Mouse (Mus musculus) heart, postnatal 0 days (tissue): ENCODE measurements around the gene Hivep1. TPM values are rescaled to one million over a fixed set of nuclear protein-coding genes. Genes with fewer than 3 reads are reported as not detected.

Experiments
- ATAC-seq: fragments of 200-750 bp; cut with Nextera tagmentation; 2 replicates; pipeline ENCODE4 v1.8.0; 2017; ENCODE audit warnings: low read depth, moderate number of reproducible peaks, moderate library complexity; ENCODE audit not compliant: insufficient read depth
- DNase-seq: peaks from one replicate; pipeline ENCODE4 v3.0.0-alpha.2; 2016; ENCODE audit warnings: low spot score
- H3K27ac ChIP-seq: fragments of 300-500 bp; sonication (generic); 2 replicates; pipeline ENCODE4 v1.5.1; 2014; ENCODE audit warnings: low read depth, mild to moderate bottlenecking
- H3K27me3 ChIP-seq: fragments of 300-500 bp; sonication (generic); 2 replicates; pipeline ENCODE4 v1.6.1; 2014; ENCODE audit warnings: low read length, mixed read lengths; ENCODE audit not compliant: control insufficient read depth, insufficient read depth
- H3K36me3 ChIP-seq: fragments of 300-500 bp; sonication (generic); replicated peaks from 2 replicates; pipeline ENCODE4 v1.6.1; 2014; ENCODE audit warnings: low read length, mixed read lengths; ENCODE audit not compliant: control insufficient read depth, insufficient read depth
- H3K4me1 ChIP-seq: fragments of 300-500 bp; sonication (generic); 2 replicates; pipeline ENCODE4 v1.6.1; 2014; ENCODE audit warnings: antibody characterized with exemption; ENCODE audit not compliant: control insufficient read depth, insufficient read depth
- H3K4me2 ChIP-seq: fragments of 300-500 bp; sonication (generic); 2 replicates; pipeline ENCODE4 v1.6.1; 2014; ENCODE audit warnings: low read depth, mild to moderate bottlenecking, low read length, moderate library complexity
- H3K4me3 ChIP-seq: fragments of 300-500 bp; sonication (generic); 2 replicates; pipeline ENCODE4 v1.5.1; 2014; ENCODE audit warnings: low read depth, low read length
- H3K9ac ChIP-seq: fragments of 300-500 bp; sonication (generic); replicated peaks from 2 replicates; pipeline ENCODE4 v1.6.1; 2014; ENCODE audit warnings: low read depth, low read length, mixed read lengths
- H3K9me3 ChIP-seq: fragments of 300-500 bp; sonication (generic); replicated peaks from 2 replicates; pipeline ENCODE4 v1.6.1; 2016; ENCODE audit warnings: low read length; ENCODE audit not compliant: control insufficient read depth
- CTCF ChIP-seq: IDR thresholded peaks from 2 replicates; pipeline ENCODE4 v1.5.1; 2016; ENCODE audit warnings: antibody characterized with exemption, control low read depth, low read depth
- EP300 ChIP-seq: IDR thresholded peaks from 2 replicates; pipeline ENCODE4 v1.6.1; 2016; ENCODE audit warnings: antibody characterized with exemption, low read depth
- WGBS: fragments of 180-500 bp; shearing (Covaris S2); extraction: QIAGEN DNeasy Blood & Tissue Kit; methylation state at CpG from one replicate; pipeline ENCODE4 v1.1.7; 2014; 5-methylcytosine and 5-hydroxymethylcytosine counted together
- polyA plus RNA-seq: library from polyadenylated mRNA; unstranded; fragments of >200 nt; fragmentation: Nextera tagmentation; extraction: Ambion mirVana; gene quantifications from 2 replicates; pipeline ENCODE4 v1.2.1, GENCODE M21; 2015
- total RNA-seq: library from RNA; depleted of rRNA; stranded (reverse); fragments of >200 nt; gene quantifications from 2 replicates; pipeline ENCODE4 v1.2.3, GENCODE M21; 2014; ENCODE audit warnings: low replicate concordance

Hivep1 gene
- total and polyA plus RNA-seq, 2 experiments from 2014 or later = 3.7 to 33.5 TPM

DNA sequence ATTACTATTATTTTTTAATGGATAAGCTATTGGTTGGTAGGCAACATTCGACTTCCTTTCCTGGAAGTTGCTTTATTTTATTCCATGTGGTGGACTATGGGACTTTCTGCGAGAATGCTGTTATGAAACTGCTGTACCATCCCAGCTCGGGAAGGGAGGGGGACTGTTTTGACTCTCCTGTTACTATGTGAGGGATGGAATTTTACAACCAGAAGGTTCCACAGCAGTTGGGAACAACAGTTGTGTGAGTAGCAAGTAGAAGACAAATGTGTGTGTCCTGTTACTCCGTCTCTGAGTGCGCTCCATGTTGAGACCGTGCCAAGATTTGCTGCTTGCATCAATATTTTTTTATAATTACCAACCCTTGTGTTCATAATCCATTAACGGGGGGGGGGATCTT is 8.4 kb upstream of the Hivep1 start:
- ATAC-seq (no peak), DNase-seq (no peak)
- Histone ChIP-seq H3K4me2 (no peak overlapping the region), H3K9ac (no peak overlapping the region), H3K27ac (no peak overlapping the region), H3K4me1 (no peaks in the 10 kb centered on the region), H3K9me3 (no peaks in the 10 kb centered on the region), H3K27me3 (no peaks in the 10 kb centered on the region), H3K36me3 (no peaks in the 10 kb centered on the region), H3K4me3 (no peak overlapping the region)
- 84% methylated on average over 7 of the region's 7 CpGs for WGBS
- TF ChIP-seq EP300 (no peak), CTCF (no peak)

DNA sequence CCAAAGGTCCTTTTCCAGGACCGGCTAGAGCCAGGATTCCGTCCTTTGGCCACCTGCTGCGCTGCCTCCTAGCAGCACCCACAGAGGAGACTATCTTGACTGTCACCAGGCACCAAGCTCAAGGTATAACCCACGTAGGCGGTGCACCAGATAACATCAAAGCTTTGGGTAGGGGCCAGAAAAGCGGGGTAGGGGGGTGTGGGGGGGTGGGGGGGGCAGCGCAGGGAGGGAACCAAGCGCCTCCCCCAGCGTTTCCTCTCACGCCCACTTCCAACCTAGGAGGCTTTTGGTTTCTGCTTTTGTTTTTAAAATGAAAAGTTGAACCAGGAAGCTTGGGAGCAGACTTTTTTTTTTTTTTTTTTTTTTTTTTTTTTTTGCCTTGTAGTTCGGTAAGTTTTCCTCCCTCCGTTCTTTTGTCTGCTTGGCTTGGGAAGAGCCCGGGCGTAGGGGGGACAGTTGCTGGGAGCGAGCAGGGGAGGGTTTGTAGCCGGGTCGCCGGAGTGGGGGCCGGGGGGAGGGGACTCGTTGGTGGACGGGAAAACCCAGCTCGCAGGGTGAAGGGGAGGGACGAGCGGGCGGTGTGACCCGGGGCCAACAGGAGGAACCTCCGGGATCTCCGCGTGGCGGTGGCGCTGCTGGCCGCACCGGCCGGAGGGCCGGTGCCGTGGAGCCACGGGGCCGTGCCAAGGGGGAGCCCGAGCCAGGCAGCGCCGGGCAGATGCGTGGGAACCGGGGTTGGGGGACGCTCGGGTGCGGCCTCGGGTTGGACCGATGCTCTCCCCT is 2.6 kb upstream of the Hivep1 start:
- Histone ChIP-seq H3K36me3 (no peaks in the 10 kb centered on the region), H3K4me3 (peak overlapping the region; percentile 93), H3K27me3 (no peaks in the 10 kb centered on the region), H3K4me2 (peak overlapping the region; percentile 79), H3K4me1 (peaks cover 14% of the 10 kb centered on the region; the same call in 1 of the 2 replicates), H3K27ac (peak overlapping the region; percentile 86), H3K9me3 (no peaks in the 10 kb centered on the region), H3K9ac (peak overlapping the region; percentile 85)
- TF ChIP-seq EP300 (0 out of 2 replicates have a peak, but pooled peaks have one; percentile 24), CTCF (no peak)
- WGBS = under 1% methylated on average over 48 of the region's 48 CpGs
- DNase-seq (peak; percentile 72), ATAC-seq (peak; percentile 10)

DNA sequence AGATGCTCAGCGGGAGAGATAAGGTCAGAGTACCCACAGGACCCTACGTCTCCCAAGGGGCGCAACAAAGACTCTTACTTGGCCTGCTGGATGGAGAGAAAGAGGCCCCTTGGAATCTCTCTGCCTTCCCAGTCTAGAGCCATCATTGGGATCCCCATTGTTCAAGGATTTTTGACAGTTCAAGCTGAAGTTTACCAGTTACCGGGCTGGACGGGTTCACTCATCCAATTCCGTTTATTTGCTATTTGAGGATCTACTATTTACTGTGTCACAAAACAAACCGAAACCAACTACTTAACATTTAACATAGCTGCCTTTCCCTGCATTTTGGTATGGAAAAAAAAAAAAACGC is 2.1 kb upstream of the Hivep1 start:
- Histone ChIP-seq H3K4me1 (peaks cover 17% of the 10 kb centered on the region; the same call in 1 of the 2 replicates), H3K9ac (peak overlapping the region; percentile 85), H3K4me2 (peak overlapping the region; percentile 79), H3K27ac (peak overlapping the region; percentile 86), H3K27me3 (no peaks in the 10 kb centered on the region), H3K4me3 (peak overlapping the region; percentile 93), H3K36me3 (no peaks in the 10 kb centered on the region), H3K9me3 (no peaks in the 10 kb centered on the region)
- ATAC-seq (no peak), DNase-seq (no peak)
- TF ChIP-seq EP300 = no peak
- TF ChIP-seq CTCF = no peak
- WGBS = under 1% methylated on average over 8 of the region's 8 CpGs

DNA sequence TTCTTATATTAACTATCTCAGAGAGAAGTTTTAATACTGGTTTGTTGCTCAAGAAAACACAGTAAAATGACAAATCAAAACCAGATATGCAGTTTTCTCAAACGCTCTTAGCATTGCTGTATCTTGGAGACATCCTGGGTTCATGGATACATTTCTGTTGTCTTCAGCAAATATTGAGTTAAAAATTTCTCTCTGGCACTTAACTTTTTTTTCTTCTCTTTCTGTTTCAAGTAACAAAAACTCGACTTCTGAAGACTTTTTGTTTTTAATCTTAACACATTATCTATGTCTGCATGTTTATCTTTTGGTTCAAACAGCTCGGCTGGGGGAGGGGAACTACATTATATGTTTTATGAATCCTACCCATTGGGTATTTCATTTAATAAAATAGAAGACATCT is 1.7 kb upstream of the Hivep1 start:
- no peaks in the 10 kb centered on the region for H3K9me3 ChIP-seq
- WGBS = 6% methylated on average over 3 of the region's 3 CpGs
- H3K27me3 ChIP-seq = no peaks in the 10 kb centered on the region
- H3K4me1 ChIP-seq = peaks cover 17% of the 10 kb centered on the region; the same call in 1 of the 2 replicates
- H3K4me3 ChIP-seq = peak overlapping the region; percentile 93
- H3K27ac ChIP-seq = peak overlapping the region; percentile 92
- H3K36me3 ChIP-seq = no peaks in the 10 kb centered on the region
- DNase-seq = no peak
- ATAC-seq = no peak
- peak overlapping the region; percentile 79 for H3K4me2 ChIP-seq
- H3K9ac ChIP-seq = peak overlapping the region; percentile 86
- TF ChIP-seq EP300 (no peak), CTCF (no peak)

DNA sequence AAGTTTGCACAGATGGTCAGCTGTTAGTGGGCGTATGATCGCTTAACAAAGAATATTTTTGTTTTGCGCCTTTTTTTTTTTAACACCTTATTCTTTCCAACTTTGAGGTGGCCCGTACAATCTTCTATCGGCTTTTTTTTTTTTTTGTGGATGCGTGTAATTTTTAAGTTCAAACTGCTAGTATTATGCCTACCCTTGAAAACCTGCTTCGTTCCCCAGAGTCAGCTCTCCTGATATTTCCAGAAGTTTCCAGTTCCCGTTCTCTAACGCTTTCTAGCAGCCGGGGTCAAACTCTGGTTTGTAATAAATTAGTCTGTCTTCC is 980 bp upstream of the Hivep1 start:
- 0% methylated on average over 10 of the region's 10 CpGs for WGBS
- ATAC-seq (no peak), DNase-seq (no peak)

More for the DNA sequence above, 980 bp upstream of the Hivep1 start:
- TF ChIP-seq CTCF = no peak
- TF ChIP-seq EP300 = no peak
- H3K27me3 ChIP-seq = no peaks in the 10 kb centered on the region
- H3K36me3 ChIP-seq = peaks cover 4% of the 10 kb centered on the region; the same call in 1 of the 2 replicates
- H3K9me3 ChIP-seq = no peaks in the 10 kb centered on the region
- peak overlapping the region; percentile 79 for H3K4me2 ChIP-seq
- H3K9ac ChIP-seq = peak overlapping the region; percentile 86
- H3K4me1 ChIP-seq = peaks cover 17% of the 10 kb centered on the region; the same call in 1 of the 2 replicates
- H3K4me3 ChIP-seq = peak overlapping the region; percentile 93
- peak overlapping the region; percentile 92 for H3K27ac ChIP-seq
